Mouse (Mus musculus) subcutaneous adipose tissue, adult 2 months (tissue): ENCODE measurements around the gene Mylk3. TPM values are rescaled to one million over a fixed set of nuclear protein-coding genes. Genes with fewer than 3 reads are reported as not detected.

Experiments
- polyA plus RNA-seq: library from polyadenylated mRNA; depleted of rRNA; stranded (reverse); fragments of >200 nt; gene quantifications from 2 replicates; pipeline ENCODE4 v1.2.3, GENCODE M21; 2012; ENCODE audit warnings: low replicate concordance; rRNA removed

The Mylk3 gene
- polyA plus RNA-seq: 0.24 and 0.96 TPM in 2 replicates

GRCm38 (mm10) chr8:85386205-85386604 is at the start of gene Mylk3:
TSS of gene Mylk3 (minus strand) at chr8:85386345.

GRCm38 (mm10) chr8:85432168-85433016 is 46.2 kb upstream of the Mylk3 start, which contains the start of gene 4921524J17Rik:
TSS of gene 4921524J17Rik (minus strand) at chr8:85432833.

GRCm38 (mm10) chr8:85299434-85300077 is 86.6 kb downstream of the Mylk3 start, which contains the start of the genes Orc6 and Vps35:
TSS of gene Orc6 (plus strand) at chr8:85299632.
TSS of gene Vps35 (minus strand) at chr8:85299802.

Other genes starting within 250 kb of the Mylk3 start
- not detected in 2 replicates for gene Cks1brt, start 234.4 kb downstream of the Mylk3 start, polyA plus RNA-seq
- gene Olfr371, start 160.4 kb downstream of the Mylk3 start, polyA plus RNA-seq: not detected in 2 replicates
- 16.0 and 20.7 TPM in 2 replicates for gene Orc6, start 86.7 kb downstream of the Mylk3 start, polyA plus RNA-seq
- gene Vps35, start 86.5 kb downstream of the Mylk3 start, polyA plus RNA-seq: 31.2 and 34.6 TPM in 2 replicates
- gene 4921524J17Rik, start 46.5 kb upstream of the Mylk3 start, polyA plus RNA-seq: 4.8 and 5.5 TPM in 2 replicates
- 72.9 and 173 TPM in 2 replicates for gene Gpt2, start 106.2 kb upstream of the Mylk3 start, polyA plus RNA-seq
- 12.6 and 13.4 TPM in 2 replicates for gene Dnaja2, start 169.0 kb upstream of the Mylk3 start, polyA plus RNA-seq